Comparison of ENCODE assay signal across 17 mouse cellular contexts in the genomic region with DNA sequence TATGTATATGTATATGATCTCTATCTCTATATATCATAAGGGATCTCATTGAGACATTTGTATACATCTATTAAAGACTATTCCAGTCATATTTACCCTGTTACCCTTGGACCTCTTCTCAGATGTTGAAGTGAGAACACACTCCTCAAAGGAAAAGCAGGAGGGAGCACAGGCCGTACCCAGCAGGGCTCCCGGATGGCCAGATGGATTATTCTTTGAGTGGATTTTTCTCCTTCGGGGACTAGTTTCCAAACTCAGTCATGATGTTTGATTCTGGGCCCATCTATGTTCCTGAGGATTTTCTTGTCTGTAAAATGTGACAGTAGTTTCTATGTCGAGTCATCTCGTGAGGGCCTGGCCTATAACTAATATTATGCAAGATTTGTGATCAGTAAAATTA.
"Had no signal": no experiment of that assay in that cellular context is flagged by ENCODE, and none has a peak within 500 bp of the region (broad histone marks: within the 10 kb centered on the region; RNA-seq: fewer than 3 reads in every experiment).

No protein-coding gene starts in this region.

- H3K9me3 ChIP-seq: lung, embryonic 15.5 days; midbrain, embryonic 13.5 days; midbrain, embryonic 15.5 days; neural tube, embryonic 12.5 days; stomach, embryonic 15.5 days had no signal

- H3K4me3 ChIP-seq: lung, embryonic 15.5 days; megakaryocyte, embryonic 14.5 days; midbrain, embryonic 13.5 days; midbrain, embryonic 15.5 days; neural tube, embryonic 12.5 days; stomach, embryonic 15.5 days had no signal

- H3K36me3 ChIP-seq: lung, embryonic 15.5 days; midbrain, embryonic 13.5 days; midbrain, embryonic 15.5 days; neural tube, embryonic 12.5 days; stomach, embryonic 15.5 days had no signal

- H3K4me1 ChIP-seq: lung, embryonic 15.5 days; megakaryocyte, embryonic 14.5 days; midbrain, embryonic 13.5 days; midbrain, embryonic 15.5 days; neural tube, embryonic 12.5 days; stomach, embryonic 15.5 days had no signal

- H3K27me3 ChIP-seq: lung, embryonic 15.5 days; megakaryocyte, embryonic 14.5 days; midbrain, embryonic 13.5 days; midbrain, embryonic 15.5 days; stomach, embryonic 15.5 days had no signal

- DNase-seq: lung, adult 2 months; lung, postnatal 14 days; lung, postnatal 36 days; right cerebral cortex, postnatal 14 days; thymus, adult 2 months; thymus, postnatal 25 days; thymus, postnatal 4 days had no signal

- H3K4me2 ChIP-seq: lung, embryonic 15.5 days; midbrain, embryonic 11.5 days; midbrain, embryonic 13.5 days; midbrain, embryonic 15.5 days; neural tube, embryonic 12.5 days; stomach, embryonic 15.5 days had no signal

- H3K27ac ChIP-seq: lung, embryonic 15.5 days; macrophage; midbrain, embryonic 13.5 days; midbrain, embryonic 15.5 days; neural tube, embryonic 12.5 days; stomach, embryonic 15.5 days; stomach, postnatal 0 days had no signal

- H3K9ac ChIP-seq: lung, embryonic 15.5 days; midbrain, embryonic 13.5 days; midbrain, embryonic 15.5 days; neural tube, embryonic 12.5 days; stomach, embryonic 15.5 days had no signal

- ATAC-seq: lung, postnatal 0 days; midbrain, embryonic 13.5 days; midbrain, embryonic 15.5 days had no signal
